Mouse (Mus musculus) urinary bladder, postnatal 0 days (tissue): Measurements from ENCODE around the gene Gm20604. TPM values are rescaled to one million over a fixed set of nuclear protein-coding genes. Genes with fewer than 3 reads are reported as not detected.

Experiments
- polyA plus RNA-seq: library from polyadenylated mRNA; unstranded; fragments of >200 nt; fragmentation: Nextera tagmentation; extraction: Ambion mirVana; gene quantifications from 2 replicates; pipeline ENCODE4 v1.2.1, GENCODE M21; 2015

Gm20604 gene
- 9.0 and 10.6 TPM in 2 replicates for polyA plus RNA-seq

GRCm38 (mm10) chr12:102758403-102758756, at the start of gene Gm20604:
Gene Gm20604 (minus strand): TSS chr12:102758672.

GRCm38 (mm10) chr12:102757689-102758402, 626 bp downstream of the Gm20604 start, which contains the start of the genes Gm28051, Gon7 and Ubr7:
Gene Gm28051 (minus strand): TSS chr12:102757765.
Gene Gon7 (minus strand): TSS chr12:102757803.
Gene Ubr7 (plus strand): TSS chr12:102757967.

GRCm38 (mm10) chr12:102743589-102744574, 14.6 kb downstream of the Gm20604 start, which contains the start of the genes Moap1 and Tmem251:
Gene Moap1 (minus strand): TSS chr12:102743661.
Gene Tmem251 (plus strand): TSS chr12:102743762.

GRCm38 (mm10) chr12:102704457-102705198, 53.8 kb downstream of the Gm20604 start, which contains the start of gene Itpk1:
Gene Itpk1 (minus strand): TSS chr12:102704930.

Other genes with a start within 250 kb of the Gm20604 start
- 0.37 and 0.49 TPM in 2 replicates for gene Chga, start 203.7 kb downstream of the Gm20604 start, polyA plus RNA-seq
- gene Itpk1, start 53.7 kb downstream of the Gm20604 start, polyA plus RNA-seq: 34.4 and 37.1 TPM in 2 replicates
- gene Moap1, start 15.0 kb downstream of the Gm20604 start, polyA plus RNA-seq: 8.3 and 10.6 TPM in 2 replicates
- 8.0 and 8.2 TPM in 2 replicates for gene Tmem251, start 14.9 kb downstream of the Gm20604 start, polyA plus RNA-seq
- gene Gm28051, start 907 bp downstream of the Gm20604 start, polyA plus RNA-seq: not detected in 2 replicates
- 10.5 and 11.7 TPM in 2 replicates for gene Gon7, start 869 bp downstream of the Gm20604 start, polyA plus RNA-seq
- 19.2 and 22.5 TPM in 2 replicates for gene Ubr7, start 705 bp downstream of the Gm20604 start, polyA plus RNA-seq
- 10.6 and 13.2 TPM in 2 replicates for gene Btbd7, start 119.8 kb upstream of the Gm20604 start, polyA plus RNA-seq
- not detected in 2 replicates for gene Cox8c, start 140.6 kb upstream of the Gm20604 start, polyA plus RNA-seq
- 0.02 and 0.15 TPM in 2 replicates for gene Unc79, start 190.2 kb upstream of the Gm20604 start, polyA plus RNA-seq